Mouse (Mus musculus) brain, embryonic 14.5 days (tissue): ENCODE results near the gene Thra. TPM values are rescaled to one million over a fixed set of nuclear protein-coding genes. Genes with fewer than 3 reads are reported as not detected.

Source experiments
- DNase-seq: peaks from one replicate; pipeline ENCODE4 v3.0.0-alpha.2; 2011; ENCODE audit warnings: low read depth
- CTCF ChIP-seq: fragments of 200-500 bp; IDR thresholded peaks from 2 replicates; pipeline ENCODE4 v1.5.1; 2012; ENCODE audit warnings: inconsistent platforms, mild to moderate bottlenecking, moderate library complexity, borderline replicate concordance; ENCODE audit not compliant: insufficient read depth, insufficient read length; ENCODE audit errors: extremely low read depth
- POLR2A ChIP-seq: fragments of 200-500 bp; IDR thresholded peaks from 2 replicates; pipeline ENCODE4 v1.6.1; 2012; ENCODE audit warnings: mild to moderate bottlenecking, inconsistent platforms, borderline replicate concordance; ENCODE audit not compliant: poor library complexity, insufficient read depth, insufficient read length, severe bottlenecking; ENCODE audit errors: extremely low read depth
- polyA plus RNA-seq: library from polyadenylated mRNA; depleted of rRNA; stranded (reverse); fragments of >200 nt; gene quantifications from 2 replicates; pipeline ENCODE4 v1.2.3, GENCODE M21; 2012

Thra gene
- polyA plus RNA-seq, 1 experiment, result 600 TPM

DNA sequence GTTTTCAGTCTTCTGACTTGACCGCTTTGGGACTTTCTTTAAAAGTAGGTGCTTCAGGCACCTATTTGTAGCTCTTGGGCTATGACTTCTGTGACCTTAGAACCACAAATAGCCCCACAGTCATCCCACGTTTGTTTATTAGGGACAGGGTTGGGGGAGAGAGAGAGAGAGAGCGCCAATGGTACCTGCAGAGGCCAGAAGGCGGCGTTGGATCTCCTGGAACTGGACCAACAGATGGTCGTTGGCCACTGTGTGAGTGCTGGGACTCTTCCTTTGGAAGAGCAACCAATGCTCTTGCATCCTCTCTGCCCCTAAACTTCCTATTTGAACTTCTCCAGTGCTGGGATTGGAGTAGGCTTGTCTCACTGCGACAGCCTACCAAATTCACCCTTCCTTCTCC is 46.8 kb downstream of the Thra start:
- no peak for TF ChIP-seq POLR2A
- no peak for TF ChIP-seq CTCF
- no peak for DNase-seq

DNA sequence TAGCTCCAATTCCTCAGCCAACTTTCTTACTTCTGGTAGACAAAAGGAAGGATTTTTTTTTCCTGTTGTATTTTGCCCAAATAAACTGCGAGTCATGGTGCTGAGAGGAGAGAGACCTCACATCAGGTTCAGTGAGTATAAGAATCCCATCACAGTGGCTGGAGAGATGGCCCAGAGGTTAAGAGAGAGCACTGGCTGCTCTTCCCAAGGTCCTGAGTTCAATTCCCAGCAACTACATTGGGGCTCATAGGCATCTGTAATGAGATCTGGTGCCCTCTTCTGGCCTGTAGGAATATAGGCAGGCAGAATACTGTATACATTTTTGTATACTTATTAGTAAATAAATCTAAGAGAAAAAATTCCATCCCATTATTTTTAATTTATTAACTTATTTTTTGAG is 47.3 kb downstream of the Thra start:
- TF ChIP-seq POLR2A (no peak), CTCF (peak; percentile 27; the same call in 1 of the 2 replicates)
- DNase-seq, result no peak

DNA sequence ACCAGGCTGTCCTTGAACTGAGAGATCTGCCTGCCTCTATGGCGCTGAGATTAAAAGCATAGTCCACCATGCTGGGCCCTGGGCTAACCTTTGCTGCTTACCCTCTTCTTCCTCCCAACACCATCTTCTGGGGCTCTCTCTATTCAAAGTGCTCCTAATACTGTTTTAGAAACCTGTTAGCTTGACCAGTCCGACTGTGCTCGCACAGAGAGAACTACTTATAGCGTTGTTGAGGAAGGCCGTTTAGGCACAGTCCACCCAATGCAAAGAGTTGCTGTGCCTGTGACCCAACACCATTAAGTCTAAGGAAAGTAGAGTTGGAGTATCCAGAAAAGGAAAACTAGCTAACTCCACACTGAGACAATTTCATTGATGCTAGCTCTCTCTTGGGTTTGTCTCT is 47.7 kb downstream of the Thra start:
- no peak for DNase-seq
- no peak for TF ChIP-seq POLR2A
- no peak for TF ChIP-seq CTCF

DNA sequence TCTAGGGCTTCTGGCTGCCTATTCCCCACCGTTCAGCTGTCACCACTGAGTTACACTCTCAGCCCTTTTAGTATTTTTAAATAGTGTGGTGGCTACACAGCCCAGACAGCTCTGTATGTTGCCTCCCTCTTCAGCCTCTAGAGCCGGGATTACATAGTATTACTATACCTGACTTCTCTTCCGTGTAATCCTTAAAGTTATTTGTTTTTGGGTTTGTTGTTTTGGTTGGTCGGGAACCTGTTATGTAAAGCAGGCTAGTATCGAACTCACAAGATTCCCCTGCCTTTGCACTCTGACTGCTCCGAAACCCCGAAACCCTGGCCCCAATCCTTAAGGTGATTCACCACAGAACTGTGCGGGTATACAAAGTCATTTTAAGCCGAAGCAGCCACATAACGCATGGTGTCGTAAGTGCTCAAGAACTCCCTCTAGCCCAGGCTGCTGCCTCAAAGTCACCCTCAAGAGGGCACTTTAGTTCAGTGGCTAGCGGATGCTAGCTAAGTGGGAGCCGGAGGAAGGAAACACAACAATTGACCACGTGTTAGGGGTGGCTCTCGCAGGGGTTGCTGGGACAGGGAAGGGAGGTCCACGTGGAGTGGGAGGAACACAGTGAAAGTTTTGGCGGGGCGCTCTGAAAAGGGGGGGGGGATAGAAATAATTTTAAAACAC is 48.2 kb downstream of the Thra start:
- peak; percentile 96 for DNase-seq
- TF ChIP-seq POLR2A, result no peak
- TF ChIP-seq CTCF, result peak; percentile 66; the same call in 1 of the 2 replicates

DNA sequence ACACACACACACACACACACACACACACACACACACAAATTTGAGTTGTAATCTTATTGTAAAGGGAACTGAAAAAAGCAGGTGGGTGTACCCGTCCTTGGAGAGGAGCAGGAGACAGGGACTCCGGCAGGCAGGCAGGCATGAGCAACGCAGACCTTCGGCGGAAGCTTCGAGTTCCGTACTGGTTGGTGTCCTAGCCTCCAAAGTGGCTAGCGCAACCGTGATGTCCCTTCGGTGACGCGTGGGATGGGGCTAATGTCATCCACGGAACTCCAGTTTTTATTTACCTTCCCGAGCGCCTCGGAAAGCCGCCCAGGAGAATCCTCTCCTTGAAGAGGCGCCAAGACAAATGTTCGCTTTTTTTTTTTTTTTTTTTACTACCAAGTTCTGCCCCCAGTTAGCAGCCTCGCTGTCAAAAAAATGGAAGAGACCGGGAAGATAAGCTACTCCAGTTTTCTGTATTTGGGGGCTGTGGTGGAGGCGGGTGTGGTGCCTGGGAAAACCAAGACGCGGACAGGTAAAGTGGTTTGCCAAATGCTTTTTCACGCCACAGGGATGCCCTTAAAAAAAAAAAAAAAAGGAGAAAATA is 48.9 kb downstream of the Thra start:
- no peak for TF ChIP-seq POLR2A
- TF ChIP-seq CTCF, result no peak
- no peak for DNase-seq

DNA sequence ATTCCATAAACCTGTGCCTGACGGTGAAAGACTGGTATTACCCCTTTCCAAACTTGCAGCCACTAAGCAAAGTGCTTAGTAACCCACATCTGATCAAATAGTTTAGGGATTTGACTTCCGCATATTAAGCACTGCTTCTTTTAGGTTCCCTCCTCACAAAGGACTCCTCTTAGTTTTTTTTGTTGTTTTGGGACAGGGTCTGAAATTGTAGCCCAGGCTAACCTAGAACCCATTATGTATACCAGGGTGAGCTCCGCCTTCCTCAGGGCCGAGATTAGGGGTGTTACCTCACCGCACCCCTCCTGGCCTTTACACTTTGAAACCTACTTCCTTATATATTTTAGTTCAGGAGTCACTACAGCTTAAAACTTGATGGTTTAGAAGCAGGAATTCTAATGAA is 49.4 kb downstream of the Thra start:
- TF ChIP-seq POLR2A (no peak), CTCF (no peak)
- no peak for DNase-seq

DNA sequence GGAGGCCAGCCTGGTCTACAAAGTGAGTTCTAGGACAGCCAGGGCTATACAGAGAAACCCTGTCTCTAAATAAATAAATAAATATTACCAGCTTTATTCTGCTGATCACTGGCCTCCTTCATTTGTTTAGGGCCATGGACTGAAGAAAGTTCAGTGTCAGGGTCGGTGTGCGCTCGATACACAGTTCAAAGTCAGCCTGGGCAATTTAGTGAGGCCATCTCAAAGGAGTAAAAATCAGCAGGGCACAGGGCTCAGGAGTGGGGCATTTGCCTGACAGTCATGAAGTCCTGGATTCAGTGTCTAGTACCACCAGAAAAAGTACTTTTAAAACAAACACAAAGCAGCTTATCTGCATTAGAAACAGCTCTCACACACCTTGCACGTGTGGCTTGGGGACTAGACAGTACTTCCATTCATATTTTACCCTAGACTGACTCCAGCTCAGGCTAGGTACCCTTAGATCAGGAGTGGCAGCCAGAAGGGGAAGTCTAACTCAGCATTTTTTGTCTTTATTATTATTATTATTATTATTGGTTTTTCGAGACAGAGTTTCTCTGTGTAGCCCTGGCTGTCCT is 50.3 kb downstream of the Thra start:
- DNase-seq, result no peak
- TF ChIP-seq CTCF, result no peak
- TF ChIP-seq POLR2A, result no peak

DNA sequence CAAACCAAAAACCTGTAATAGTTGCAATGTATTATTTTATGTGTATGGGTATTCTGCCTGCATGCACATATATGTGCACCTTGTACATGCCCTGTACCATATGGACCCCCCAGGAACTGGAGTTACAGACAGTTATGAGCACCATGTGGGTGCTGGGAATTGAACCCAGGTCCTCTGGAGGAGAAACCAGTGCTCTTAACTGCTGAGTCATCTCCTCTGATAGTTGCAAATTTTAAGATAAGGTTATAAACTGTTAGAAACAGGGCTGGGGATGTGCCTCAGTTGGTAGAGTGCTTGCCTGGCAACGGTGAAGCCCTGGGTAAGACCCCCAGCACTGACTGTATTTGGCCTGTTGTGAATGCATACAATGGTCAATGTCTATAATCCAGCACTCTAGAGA is 51.0 kb downstream of the Thra start:
- TF ChIP-seq CTCF (no peak), POLR2A (no peak)
- DNase-seq, result no peak

DNA sequence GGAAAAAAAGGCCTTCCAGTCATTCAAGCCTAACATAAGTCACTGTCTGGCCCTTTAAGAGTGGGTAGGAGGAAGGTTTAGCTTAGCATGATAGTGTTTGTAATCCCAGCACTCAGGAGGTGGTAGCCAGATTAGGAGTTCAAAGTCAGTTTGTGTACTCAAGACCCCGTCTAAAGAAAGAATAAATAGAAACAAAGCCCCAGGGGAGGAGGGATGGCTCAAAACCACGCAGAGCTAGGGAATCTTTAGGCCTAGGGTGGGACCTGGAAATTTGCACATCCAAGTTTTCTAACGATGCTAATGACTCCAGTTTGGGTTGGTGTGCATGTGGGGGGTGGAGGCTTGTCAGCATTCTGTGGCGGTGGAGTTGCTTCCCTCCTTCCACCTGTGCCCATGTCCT is 51.6 kb downstream of the Thra start:
- DNase-seq, result no peak
- TF ChIP-seq POLR2A (no peak), CTCF (no peak)

DNA sequence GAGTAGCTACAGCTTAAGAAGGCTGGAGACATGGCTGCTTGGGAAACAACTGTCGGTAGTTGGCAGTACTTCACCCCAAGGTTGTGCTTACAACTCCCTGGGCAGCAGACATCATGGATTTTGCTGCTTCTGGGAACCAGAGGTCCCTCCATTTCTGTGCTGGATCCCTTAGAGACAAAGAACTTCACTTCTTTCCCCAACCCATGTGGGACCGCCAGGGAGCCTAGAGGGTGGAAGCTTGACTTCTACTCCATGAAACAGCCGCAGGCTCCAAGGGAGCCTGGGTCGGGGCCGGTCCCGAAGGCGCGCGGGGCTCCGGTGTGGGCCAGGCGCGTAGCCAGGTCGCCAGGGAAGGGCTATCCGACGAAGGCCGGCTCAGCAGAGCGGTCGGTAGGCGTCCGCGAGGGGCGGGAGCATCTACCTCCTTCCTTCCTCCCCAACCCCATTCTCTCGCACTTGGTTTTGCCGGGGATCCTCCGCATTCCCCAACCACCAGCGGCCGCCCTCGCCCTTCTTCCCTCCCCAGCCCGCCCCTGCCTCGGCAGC is 54.1 kb downstream of the Thra start:
- peak; percentile 86 for DNase-seq
- peak; percentile 43; the same call in 1 of the 2 replicates for TF ChIP-seq CTCF
- no peak for TF ChIP-seq POLR2A

DNA sequence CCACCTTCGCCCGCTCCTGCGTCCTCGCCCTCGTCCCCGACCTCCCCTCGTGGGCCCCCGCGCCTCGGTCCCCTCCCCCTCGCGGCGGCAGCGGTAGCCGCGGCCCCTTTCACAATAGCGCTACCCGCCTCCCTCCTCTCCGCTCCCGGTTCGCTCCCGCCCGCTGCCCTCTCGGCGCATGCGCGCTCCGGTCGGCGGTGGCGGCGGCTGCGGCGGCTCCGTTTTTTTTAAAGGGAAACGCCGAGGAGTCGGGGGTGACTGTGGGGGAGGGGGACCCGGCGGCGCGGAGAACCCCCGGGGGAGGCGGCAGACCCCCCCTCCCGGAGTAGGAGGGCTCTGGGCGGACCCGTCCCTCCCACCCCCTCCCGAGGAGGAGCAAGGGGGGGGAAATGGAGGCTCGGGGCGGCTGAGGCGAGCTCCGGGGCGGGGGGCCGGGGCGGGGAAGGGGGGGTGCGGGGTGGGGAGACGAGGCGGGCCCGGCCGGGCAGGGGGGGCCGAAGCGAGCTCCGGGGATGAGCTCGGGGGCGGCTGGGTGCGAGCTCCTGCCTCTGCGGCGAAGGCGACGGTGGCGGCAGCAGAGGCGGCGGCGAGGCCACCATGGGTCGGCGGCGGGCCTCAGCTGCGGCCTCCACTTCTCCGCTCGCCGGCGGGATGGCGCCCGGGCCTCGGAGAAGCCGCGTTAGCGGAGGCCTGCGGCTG is 54.7 kb downstream of the Thra start, which contains the start of gene Msl1:
Msl1 (plus strand) TSS at position 502 of the 699 bp plus-strand sequence.
- peak; percentile 86 for TF ChIP-seq POLR2A
- TF ChIP-seq CTCF, result no peak
- DNase-seq, result peak; percentile 95

DNA sequence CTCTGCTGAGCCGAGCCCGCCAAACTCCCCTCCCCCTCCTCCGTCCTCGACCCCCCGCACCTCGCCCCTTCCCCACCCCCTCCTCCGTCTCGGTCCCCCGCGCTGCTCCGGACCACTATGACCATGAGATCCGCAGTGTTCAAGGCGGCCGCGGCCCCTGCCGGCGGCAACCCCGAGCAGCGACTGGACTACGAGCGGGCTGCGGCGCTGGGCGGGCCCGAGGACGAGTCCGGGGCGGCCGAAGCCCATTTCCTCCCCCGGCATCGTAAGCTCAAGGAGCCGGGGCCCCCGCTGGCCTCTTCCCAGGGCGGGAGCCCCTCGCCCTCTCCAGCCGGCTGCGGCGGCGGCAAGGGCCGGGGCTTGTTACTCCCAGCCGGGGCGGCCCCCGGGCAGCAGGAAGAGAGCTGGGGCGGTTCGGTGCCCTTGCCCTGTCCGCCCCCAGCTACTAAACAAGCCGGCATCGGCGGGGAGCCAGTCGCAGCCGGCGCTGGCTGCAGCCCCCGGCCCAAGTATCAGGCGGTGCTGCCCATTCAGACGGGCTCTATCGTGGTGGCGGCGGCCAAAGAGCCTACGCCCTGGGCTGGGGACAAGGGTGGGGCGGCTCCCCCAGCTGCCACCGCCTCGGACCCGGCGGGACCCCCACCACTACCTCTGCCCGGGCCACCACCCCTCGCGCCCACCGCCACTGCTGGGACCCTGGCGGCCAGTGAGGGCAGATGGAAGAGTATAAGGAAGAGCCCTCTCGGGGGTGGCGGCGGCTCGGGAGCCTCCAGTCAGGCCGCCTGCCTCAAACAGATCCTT is 55.5 kb downstream of the Thra start:
- 0 out of 2 replicates have a peak, but pooled peaks have one; percentile 0 for TF ChIP-seq CTCF
- no peak for TF ChIP-seq POLR2A
- peak; percentile 67 for DNase-seq
